Mouse (Mus musculus) hindbrain, embryonic 14.5 days (tissue): ENCODE results near the gene Map2k5. TPM values are rescaled to one million over a fixed set of nuclear protein-coding genes. Genes with fewer than 3 reads are reported as not detected.
A peak's percentile ranks its signal among the peaks of the same experiment; 100 is the strongest.

Source experiments
- ATAC-seq: fragments of 200-750 bp; cut with Nextera tagmentation; 2 replicates; pipeline ENCODE4 v1.8.0; 2017; ENCODE audit warnings: moderate number of reproducible peaks, mild to moderate bottlenecking, moderate TSS enrichment, moderate library complexity; ENCODE audit not compliant: low FRiP score
- DNase-seq: peaks from one replicate; pipeline ENCODE4 v3.0.0-alpha.2; 2015; ENCODE audit warnings: low spot score
- H3K27ac ChIP-seq: fragments of 300-500 bp; sonication (generic); 2 replicates; pipeline ENCODE4 v1.5.1; 2014; ENCODE audit warnings: mild to moderate bottlenecking, moderate library complexity
- H3K27me3 ChIP-seq: fragments of 300-500 bp; sonication (generic); 2 replicates; pipeline ENCODE4 v1.6.1; 2014; ENCODE audit warnings: mild to moderate bottlenecking, low read length, mixed read lengths; ENCODE audit not compliant: control insufficient read depth, insufficient read depth
- H3K36me3 ChIP-seq: fragments of 300-500 bp; sonication (generic); replicated peaks from 2 replicates; pipeline ENCODE4 v1.6.1; 2014; ENCODE audit not compliant: control insufficient read depth, insufficient read depth
- H3K4me1 ChIP-seq: fragments of 300-500 bp; sonication (generic); replicated peaks from 2 replicates; pipeline ENCODE4 v1.6.1; 2014; ENCODE audit warnings: antibody characterized with exemption, low read length, mixed read lengths; ENCODE audit not compliant: control insufficient read depth, insufficient read depth
- H3K4me2 ChIP-seq: fragments of 300-500 bp; sonication (generic); replicated peaks from 2 replicates; pipeline ENCODE4 v1.6.1; 2014; ENCODE audit warnings: mild to moderate bottlenecking, moderate library complexity
- H3K4me3 ChIP-seq: fragments of 300-500 bp; sonication (generic); replicated peaks from 2 replicates; pipeline ENCODE4 v1.5.1; 2014; ENCODE audit warnings: mild to moderate bottlenecking, low read length
- H3K9ac ChIP-seq: fragments of 300-500 bp; sonication (generic); 2 replicates; pipeline ENCODE4 v1.6.1; 2014
- H3K9me3 ChIP-seq: fragments of 300-500 bp; sonication (generic); 2 replicates; pipeline ENCODE4 v1.6.1; 2016; ENCODE audit warnings: low read length; ENCODE audit not compliant: control insufficient read depth
- WGBS: fragments of 180-500 bp; shearing (Covaris S2); extraction: QIAGEN DNeasy Blood & Tissue Kit; methylation state at CpG from one replicate; pipeline ENCODE4 v1.1.7; 2014; 5-methylcytosine and 5-hydroxymethylcytosine counted together
- polyA plus RNA-seq: library from polyadenylated mRNA; unstranded; fragments of >200 nt; fragmentation: Nextera tagmentation; extraction: Ambion mirVana; gene quantifications from 2 replicates; pipeline ENCODE4 v1.2.1, GENCODE M21; 2014

Gene Map2k5
- polyA plus RNA-seq, 1 experiment from 2014 or later = 35.9 TPM

- no peak overlapping the region for H3K4me2 ChIP-seq
- no peaks in the 10 kb centered on the region for H3K27me3 ChIP-seq
- no peaks in the 10 kb centered on the region for H3K9me3 ChIP-seq
- H3K4me1 ChIP-seq = peaks cover 22% of the 10 kb centered on the region
- H3K36me3 ChIP-seq = no peaks in the 10 kb centered on the region
- no peak overlapping the region for H3K27ac ChIP-seq
- ATAC-seq (no peak), DNase-seq (no peak)
- 42% methylated on average over 4 of the region's 4 CpGs for WGBS
- no peak overlapping the region for H3K9ac ChIP-seq
- no peak overlapping the region for H3K4me3 ChIP-seq
These were observed 182.2 kb downstream of the Map2k5 start for GRCm38 (mm10) chr9:63195523-63195922.

GRCm38 (mm10) chr9:63194791-63195190 is 182.9 kb downstream of the Map2k5 start:
- ATAC-seq (no peak), DNase-seq (no peak)
- Histone ChIP-seq H3K4me1 (peaks cover 22% of the 10 kb centered on the region), H3K36me3 (peaks cover 6% of the 10 kb centered on the region; the same call in 1 of the 2 replicates), H3K9ac (no peak overlapping the region), H3K9me3 (no peaks in the 10 kb centered on the region), H3K4me3 (no peak overlapping the region), H3K27me3 (no peaks in the 10 kb centered on the region), H3K4me2 (no peak overlapping the region), H3K27ac (no peak overlapping the region)
- WGBS = 73% methylated on average over 9 of the region's 9 CpGs

GRCm38 (mm10) chr9:63192809-63193208 is 184.9 kb downstream of the Map2k5 start:
- Histone ChIP-seq H3K4me1 (peaks cover 22% of the 10 kb centered on the region), H3K27me3 (no peaks in the 10 kb centered on the region), H3K4me3 (no peak overlapping the region), H3K4me2 (no peak overlapping the region), H3K9me3 (no peaks in the 10 kb centered on the region), H3K9ac (no peak overlapping the region), H3K36me3 (peaks cover 14% of the 10 kb centered on the region; the same call in 1 of the 2 replicates), H3K27ac (no peak overlapping the region)
- 73% methylated on average over 4 of the region's 4 CpGs for WGBS
- DNase-seq (no peak), ATAC-seq (no peak)

GRCm38 (mm10) chr9:63187310-63187709 is 190.4 kb downstream of the Map2k5 start:
- peaks cover 27% of the 10 kb centered on the region for H3K4me1 ChIP-seq
- H3K27ac ChIP-seq = no peak overlapping the region; the same call in 1 of the 2 replicates
- H3K9me3 ChIP-seq = no peaks in the 10 kb centered on the region
- no peak overlapping the region for H3K4me3 ChIP-seq
- peak overlapping the region; percentile 32; the same call in 1 of the 2 replicates for H3K9ac ChIP-seq
- whole genome bisulfite sequencing = 8% methylated on average over 7 of the region's 7 CpGs
- no peak for DNase-seq
- H3K27me3 ChIP-seq = no peaks in the 10 kb centered on the region
- peaks cover 14% of the 10 kb centered on the region; the same call in 1 of the 2 replicates for H3K36me3 ChIP-seq
- ATAC-seq = no peak
- H3K4me2 ChIP-seq = no peak overlapping the region

GRCm38 (mm10) chr9:63185249-63185648 is 192.5 kb downstream of the Map2k5 start:
- Histone ChIP-seq H3K4me1 (peaks cover 38% of the 10 kb centered on the region), H3K9me3 (no peaks in the 10 kb centered on the region), H3K27ac (no peak overlapping the region), H3K4me2 (no peak overlapping the region), H3K27me3 (no peaks in the 10 kb centered on the region), H3K4me3 (no peak overlapping the region), H3K9ac (no peak overlapping the region), H3K36me3 (peaks cover 12% of the 10 kb centered on the region; the same call in 1 of the 2 replicates)
- no peak for ATAC-seq
- WGBS = 69% methylated on average over 7 of the region's 7 CpGs
- no peak for DNase-seq

- Histone ChIP-seq H3K9ac (no peak overlapping the region), H3K9me3 (no peaks in the 10 kb centered on the region), H3K4me1 (peaks cover 38% of the 10 kb centered on the region), H3K27ac (no peak overlapping the region), H3K4me3 (no peak overlapping the region), H3K4me2 (no peak overlapping the region), H3K27me3 (no peaks in the 10 kb centered on the region), H3K36me3 (no peaks in the 10 kb centered on the region)
- whole genome bisulfite sequencing = 75% methylated on average over 7 of the region's 7 CpGs
- ATAC-seq (no peak), DNase-seq (no peak)
These were observed 193.8 kb downstream of the Map2k5 start for GRCm38 (mm10) chr9:63183864-63184263.

GRCm38 (mm10) chr9:63182306-63182960 is 195.3 kb downstream of the Map2k5 start:
- no peak overlapping the region for H3K4me2 ChIP-seq
- peaks cover 27% of the 10 kb centered on the region for H3K4me1 ChIP-seq
- H3K9ac ChIP-seq = no peak overlapping the region

GRCm38 (mm10) chr9:63181337-63182178 is 196.1 kb downstream of the Map2k5 start:
- Histone ChIP-seq H3K9ac (0 out of 2 replicates have a peak overlapping the region, but pooled peaks have one; percentile 13), H3K4me3 (no peak overlapping the region), H3K4me2 (no peak overlapping the region), H3K36me3 (no peaks in the 10 kb centered on the region), H3K9me3 (no peaks in the 10 kb centered on the region), H3K27ac (0 out of 2 replicates have a peak overlapping the region, but pooled peaks have one; percentile 11), H3K27me3 (no peaks in the 10 kb centered on the region), H3K4me1 (peaks cover 26% of the 10 kb centered on the region)
- ATAC-seq (no peak), DNase-seq (no peak)
- WGBS = 35% methylated on average over 11 of the region's 11 CpGs

More at GRCm38 (mm10) chr9:63182306-63182960, 195.3 kb downstream of the Map2k5 start:
- DNase-seq (no peak), ATAC-seq (no peak)
- H3K36me3 ChIP-seq = no peaks in the 10 kb centered on the region
- H3K27ac ChIP-seq = no peak overlapping the region
- H3K4me3 ChIP-seq = no peak overlapping the region
- H3K9me3 ChIP-seq = no peaks in the 10 kb centered on the region
- 19% methylated on average over 14 of the region's 14 CpGs for WGBS
- H3K27me3 ChIP-seq = no peaks in the 10 kb centered on the region

GRCm38 (mm10) chr9:63178296-63178695 is 199.4 kb downstream of the Map2k5 start:
- WGBS = 90% methylated on average over 8 of the region's 8 CpGs

More at GRCm38 (mm10) chr9:63178296-63178695, 199.4 kb downstream of the Map2k5 start:
- H3K4me1 ChIP-seq = peaks cover 26% of the 10 kb centered on the region
- H3K27ac ChIP-seq = no peak overlapping the region
- no peak overlapping the region for H3K4me2 ChIP-seq
- DNase-seq (no peak), ATAC-seq (no peak)
- H3K9me3 ChIP-seq = no peaks in the 10 kb centered on the region
- H3K27me3 ChIP-seq = no peaks in the 10 kb centered on the region
- no peaks in the 10 kb centered on the region for H3K36me3 ChIP-seq
- no peak overlapping the region for H3K9ac ChIP-seq
- H3K4me3 ChIP-seq = no peak overlapping the region
